Mouse (Mus musculus) midbrain, embryonic 16.5 days (tissue): ENCODE results near the gene Gm28372. TPM values are rescaled to one million over a fixed set of nuclear protein-coding genes. Genes with fewer than 3 reads are reported as not detected.
A peak's percentile ranks its signal among the peaks of the same experiment; 100 is the strongest.

Experiments used
- ATAC-seq: fragments of 200-750 bp; cut with Nextera tagmentation; 2 replicates; pipeline ENCODE4 v1.8.0; 2017; ENCODE audit warnings: moderate TSS enrichment
- H3K27ac ChIP-seq: fragments of 300-500 bp; sonication (generic); 2 replicates; pipeline ENCODE4 v1.5.1; 2014; ENCODE audit warnings: mild to moderate bottlenecking, low read length, mixed read lengths
- H3K27me3 ChIP-seq: fragments of 300-500 bp; sonication (generic); 2 replicates; pipeline ENCODE4 v1.6.1; 2014; ENCODE audit warnings: low read depth, low read length, mixed read lengths; ENCODE audit not compliant: control insufficient read depth, insufficient read depth
- H3K36me3 ChIP-seq: fragments of 300-500 bp; sonication (generic); 2 replicates; pipeline ENCODE4 v1.6.1; 2014; ENCODE audit warnings: mild to moderate bottlenecking, low read length, moderate library complexity, mixed read lengths; ENCODE audit not compliant: control insufficient read depth, insufficient read depth
- H3K4me1 ChIP-seq: fragments of 300-500 bp; sonication (generic); 2 replicates; pipeline ENCODE4 v1.6.1; 2014; ENCODE audit warnings: mild to moderate bottlenecking, low read length, mixed read lengths; ENCODE audit not compliant: control insufficient read depth, insufficient read depth
- H3K4me2 ChIP-seq: fragments of 300-500 bp; sonication (generic); 2 replicates; pipeline ENCODE4 v1.6.1; 2014; ENCODE audit warnings: mild to moderate bottlenecking, low read length, mixed read lengths
- H3K4me3 ChIP-seq: fragments of 300-500 bp; sonication (generic); 2 replicates; pipeline ENCODE4 v1.5.1; 2014; ENCODE audit warnings: low read depth, mild to moderate bottlenecking, low read length, moderate library complexity, mixed read lengths
- H3K9ac ChIP-seq: fragments of 300-500 bp; sonication (generic); 2 replicates; pipeline ENCODE4 v1.6.1; 2014; ENCODE audit warnings: low read depth, low read length, mixed read lengths
- H3K9me3 ChIP-seq: fragments of 300-500 bp; sonication (generic); replicated peaks from 2 replicates; pipeline ENCODE4 v1.6.1; 2014; ENCODE audit warnings: mild to moderate bottlenecking, low read length, mixed read lengths; ENCODE audit not compliant: control insufficient read depth, poor library complexity, severe bottlenecking
- WGBS: fragments of 180-500 bp; shearing (Covaris S2); extraction: QIAGEN DNeasy Blood & Tissue Kit; methylation state at CpG from one replicate; pipeline ENCODE4 v1.1.7; 2014; 5-methylcytosine and 5-hydroxymethylcytosine counted together
- polyA plus RNA-seq: library from polyadenylated mRNA; unstranded; fragments of >200 nt; fragmentation: Nextera tagmentation; extraction: Ambion mirVana; gene quantifications from 2 replicates; pipeline ENCODE4 v1.2.1, GENCODE M21; 2015

The Gm28372 gene
- polyA plus RNA-seq, 1 experiment from 2014 or later, result 0.14 TPM

DNA sequence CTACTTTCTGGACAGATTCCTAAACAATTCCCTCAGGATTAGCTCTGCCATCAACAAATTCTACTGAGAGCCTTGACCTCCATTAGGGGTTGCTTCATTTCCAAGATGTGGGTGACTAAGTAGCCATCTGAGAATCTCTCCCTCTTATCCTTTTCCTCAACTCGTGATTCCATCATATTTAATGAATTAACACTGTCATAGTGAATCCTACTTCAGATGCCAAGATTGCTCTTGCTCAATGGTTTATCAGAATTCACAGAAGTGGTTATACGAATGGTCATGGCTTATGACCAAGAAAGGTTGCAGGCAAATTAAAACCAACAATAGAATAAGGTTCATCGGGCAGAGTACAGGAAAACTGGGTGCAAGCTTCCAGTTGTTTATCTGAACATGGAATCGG is 3.1 kb upstream of the Gm28372 start:
- H3K27ac ChIP-seq, result no peak overlapping the region
- no peaks in the 10 kb centered on the region for H3K9me3 ChIP-seq
- H3K4me3 ChIP-seq, result no peak overlapping the region
- no peaks in the 10 kb centered on the region for H3K36me3 ChIP-seq
- WGBS, result 86% methylated on average over 4 of the region's 4 CpGs
- no peak overlapping the region for H3K4me2 ChIP-seq
- peaks cover 7% of the 10 kb centered on the region for H3K4me1 ChIP-seq
- peaks cover 8% of the 10 kb centered on the region for H3K27me3 ChIP-seq
- ATAC-seq, result no peak
- H3K9ac ChIP-seq, result no peak overlapping the region

DNA sequence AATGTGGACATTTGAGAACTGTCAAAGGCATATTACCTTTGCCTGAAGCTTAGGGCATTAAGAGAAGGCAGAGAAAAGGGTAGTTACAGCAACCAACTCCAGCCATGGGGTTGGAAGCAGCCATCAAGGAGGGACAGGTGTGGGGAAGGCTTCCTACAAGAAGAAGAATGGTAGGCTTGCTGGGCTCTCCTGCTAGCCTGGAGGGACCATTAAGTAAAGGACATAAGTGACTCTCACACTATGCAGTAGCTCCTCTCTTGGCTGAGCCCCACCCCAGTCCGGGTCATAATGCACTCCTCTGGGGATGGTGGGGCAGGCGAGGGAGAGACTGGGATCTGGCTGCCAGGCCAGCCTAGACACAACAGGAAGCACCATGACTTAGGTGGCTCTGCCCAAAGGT is 1.1 kb downstream of the Gm28372 start, which contains the start of gene Tmem239:
Gene Tmem239, plus strand, starts transcription at position 301 of the 400 bp plus-strand sequence.
- no peak within 1 kb of the TSS for H3K27ac ChIP-seq
- no peaks in the 10 kb centered on the region for H3K36me3 ChIP-seq
- no peak for ATAC-seq
- no peak within 1 kb of the TSS for H3K4me3 ChIP-seq
- no peaks in the 10 kb centered on the region for H3K27me3 ChIP-seq
- H3K4me2 ChIP-seq, result no peak within 1 kb of the TSS
- H3K9me3 ChIP-seq, result no peaks in the 10 kb centered on the region
- 76% methylated on average over 2 of the region's 2 CpGs for WGBS
- no peak within 1 kb of the TSS for H3K9ac ChIP-seq
- H3K4me1 ChIP-seq, result no peaks in the 10 kb centered on the region

DNA sequence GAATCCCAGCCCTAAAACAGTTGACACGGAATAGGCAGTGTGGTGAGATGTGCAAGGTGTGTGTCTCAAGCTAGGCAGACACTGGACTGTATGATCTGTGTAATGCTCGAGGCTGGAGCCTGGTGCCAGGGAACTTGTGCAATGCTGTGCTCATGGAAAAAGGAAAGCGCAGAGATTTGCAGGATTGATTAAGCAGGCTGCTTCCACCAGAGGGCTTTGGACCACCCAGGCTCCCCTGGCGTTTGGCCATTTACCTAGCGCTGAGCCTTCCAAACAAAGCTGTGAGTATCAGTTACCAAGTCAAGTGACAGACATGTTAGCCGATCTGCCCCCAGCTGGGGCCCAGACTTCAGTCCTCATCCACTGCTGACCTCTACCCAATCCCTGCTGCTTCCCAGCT is 3.2 kb downstream of the Gm28372 start:
- Histone ChIP-seq H3K9ac (no peak overlapping the region), H3K27ac (no peak overlapping the region), H3K9me3 (no peaks in the 10 kb centered on the region), H3K4me2 (no peak overlapping the region), H3K4me3 (no peak overlapping the region), H3K4me1 (no peaks in the 10 kb centered on the region), H3K27me3 (no peaks in the 10 kb centered on the region), H3K36me3 (no peaks in the 10 kb centered on the region)
- ATAC-seq, result no peak
- 11% methylated on average over 6 of the region's 6 CpGs for WGBS

DNA sequence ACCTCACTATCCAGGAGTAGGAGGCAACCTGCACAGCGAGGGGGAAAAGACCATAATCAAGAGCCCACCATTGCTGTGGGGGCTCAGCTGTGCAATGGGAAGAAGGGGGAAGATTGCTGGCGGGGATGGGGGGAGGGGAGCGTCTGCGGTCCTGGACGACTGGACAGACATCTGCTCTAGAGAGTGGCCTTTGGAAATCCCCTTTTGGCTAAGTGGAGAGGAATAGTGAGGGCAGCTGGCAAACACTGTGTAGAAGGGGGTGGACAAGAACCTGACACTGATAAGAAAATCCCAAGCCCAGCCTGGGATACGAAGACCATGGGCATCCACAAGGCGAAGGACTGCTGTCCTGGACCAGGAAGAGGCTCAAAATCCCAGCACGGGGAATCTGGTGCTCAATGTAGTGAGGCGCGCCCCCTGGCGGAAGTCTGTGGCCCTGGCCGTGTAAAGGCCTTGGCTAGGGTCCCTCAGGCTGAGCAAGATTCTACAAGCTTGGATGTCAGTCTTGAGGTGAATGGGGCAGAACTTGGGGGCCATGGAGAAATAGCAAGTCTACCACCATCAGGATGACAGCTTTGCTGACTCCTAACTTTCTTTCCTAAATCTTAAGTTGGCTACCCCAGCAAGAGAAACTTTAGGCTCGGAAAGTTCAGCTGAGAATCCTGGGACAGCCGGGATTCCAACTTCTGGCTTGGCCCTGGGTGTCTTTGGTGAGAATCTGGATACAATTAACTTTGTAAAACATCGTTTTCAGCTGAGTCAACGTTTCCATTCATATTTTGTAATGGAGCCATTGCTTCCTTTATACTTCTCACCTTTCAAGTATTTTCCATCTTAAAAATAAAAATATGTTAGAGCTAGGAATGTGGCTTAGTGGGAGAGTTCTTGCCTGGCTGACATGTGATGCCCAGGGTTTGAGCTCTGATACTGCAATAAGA is 6.8 kb downstream of the Gm28372 start:
- Histone ChIP-seq H3K9me3 (no peaks in the 10 kb centered on the region), H3K4me3 (no peak overlapping the region), H3K27me3 (no peaks in the 10 kb centered on the region), H3K27ac (no peak overlapping the region), H3K4me1 (no peaks in the 10 kb centered on the region), H3K4me2 (no peak overlapping the region), H3K36me3 (no peaks in the 10 kb centered on the region), H3K9ac (no peak overlapping the region)
- WGBS, result 38% methylated on average over 16 of the region's 16 CpGs
- ATAC-seq, result peak; percentile 81

DNA sequence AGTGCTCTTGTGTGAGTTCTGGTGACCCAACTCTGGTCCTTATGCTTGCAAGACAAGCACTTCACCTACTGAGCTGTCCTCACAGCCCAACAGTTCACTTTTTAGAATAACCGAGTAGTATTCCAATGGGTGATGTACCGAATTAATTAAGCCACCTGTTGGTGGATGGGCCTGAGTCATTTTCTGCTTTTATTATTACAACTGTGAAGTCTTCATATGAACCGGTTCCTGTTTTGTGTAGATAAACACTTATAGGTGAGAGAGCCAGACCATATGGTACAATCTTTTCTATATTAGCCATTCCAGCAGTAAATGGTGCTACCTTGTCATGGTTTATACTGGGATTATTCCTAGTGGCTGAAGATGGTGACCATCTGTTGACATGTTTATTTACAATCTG is 7.7 kb downstream of the Gm28372 start:
- WGBS, result 82% methylated on average over 3 of the region's 3 CpGs

DNA sequence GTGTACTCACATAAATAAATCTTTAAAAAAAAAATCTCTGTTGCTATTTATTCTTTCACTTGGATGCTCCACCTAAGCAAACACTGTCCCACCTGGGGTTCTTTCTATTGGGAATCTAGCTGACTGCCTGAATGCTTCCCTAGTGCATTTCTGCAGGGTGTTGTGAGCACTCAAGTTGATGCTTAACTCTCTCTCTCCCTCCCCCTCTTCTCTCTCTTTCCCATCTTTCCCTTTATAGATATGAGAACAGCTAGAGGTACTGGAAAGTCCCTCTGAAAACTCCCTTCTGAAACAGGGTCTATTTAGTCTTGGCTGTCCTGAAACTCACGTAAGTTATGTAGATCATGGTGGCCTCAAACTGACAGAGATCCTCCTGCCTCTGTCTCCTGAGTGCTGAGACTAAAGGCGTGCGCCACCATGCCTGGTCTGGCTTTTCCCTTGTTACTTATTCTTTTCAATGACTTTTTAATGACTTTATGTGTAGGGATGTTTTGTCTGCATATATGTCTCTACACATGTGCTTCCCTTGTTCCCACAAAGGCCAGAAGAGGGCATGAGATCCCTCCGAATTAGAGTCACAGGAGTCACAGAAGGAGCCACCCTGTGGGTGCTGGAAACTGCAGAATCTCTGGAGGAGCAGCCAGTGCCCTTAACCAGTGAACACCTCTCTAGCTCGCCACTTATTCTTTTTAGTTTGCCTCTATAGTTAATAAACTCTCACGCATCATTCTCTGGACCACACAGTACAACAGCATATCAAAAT is 9.2 kb downstream of the Gm28372 start:
- H3K4me1 ChIP-seq, result no peaks in the 10 kb centered on the region
- no peaks in the 10 kb centered on the region for H3K9me3 ChIP-seq
- H3K27ac ChIP-seq, result no peak overlapping the region
- H3K4me2 ChIP-seq, result no peak overlapping the region
- no peak overlapping the region for H3K4me3 ChIP-seq
- peaks cover 5% of the 10 kb centered on the region; the same call in 1 of the 2 replicates for H3K36me3 ChIP-seq
- H3K9ac ChIP-seq, result no peak overlapping the region
- 80% methylated on average over 6 of the region's 6 CpGs for WGBS
- H3K27me3 ChIP-seq, result no peaks in the 10 kb centered on the region
- ATAC-seq, result no peak

More for the DNA sequence above, 7.7 kb downstream of the Gm28372 start:
- ATAC-seq, result no peak
- no peaks in the 10 kb centered on the region for H3K27me3 ChIP-seq
- no peak overlapping the region for H3K27ac ChIP-seq
- H3K4me2 ChIP-seq, result no peak overlapping the region
- H3K4me3 ChIP-seq, result no peak overlapping the region
- H3K4me1 ChIP-seq, result no peaks in the 10 kb centered on the region
- H3K9ac ChIP-seq, result no peak overlapping the region
- no peaks in the 10 kb centered on the region for H3K36me3 ChIP-seq
- H3K9me3 ChIP-seq, result no peaks in the 10 kb centered on the region

DNA sequence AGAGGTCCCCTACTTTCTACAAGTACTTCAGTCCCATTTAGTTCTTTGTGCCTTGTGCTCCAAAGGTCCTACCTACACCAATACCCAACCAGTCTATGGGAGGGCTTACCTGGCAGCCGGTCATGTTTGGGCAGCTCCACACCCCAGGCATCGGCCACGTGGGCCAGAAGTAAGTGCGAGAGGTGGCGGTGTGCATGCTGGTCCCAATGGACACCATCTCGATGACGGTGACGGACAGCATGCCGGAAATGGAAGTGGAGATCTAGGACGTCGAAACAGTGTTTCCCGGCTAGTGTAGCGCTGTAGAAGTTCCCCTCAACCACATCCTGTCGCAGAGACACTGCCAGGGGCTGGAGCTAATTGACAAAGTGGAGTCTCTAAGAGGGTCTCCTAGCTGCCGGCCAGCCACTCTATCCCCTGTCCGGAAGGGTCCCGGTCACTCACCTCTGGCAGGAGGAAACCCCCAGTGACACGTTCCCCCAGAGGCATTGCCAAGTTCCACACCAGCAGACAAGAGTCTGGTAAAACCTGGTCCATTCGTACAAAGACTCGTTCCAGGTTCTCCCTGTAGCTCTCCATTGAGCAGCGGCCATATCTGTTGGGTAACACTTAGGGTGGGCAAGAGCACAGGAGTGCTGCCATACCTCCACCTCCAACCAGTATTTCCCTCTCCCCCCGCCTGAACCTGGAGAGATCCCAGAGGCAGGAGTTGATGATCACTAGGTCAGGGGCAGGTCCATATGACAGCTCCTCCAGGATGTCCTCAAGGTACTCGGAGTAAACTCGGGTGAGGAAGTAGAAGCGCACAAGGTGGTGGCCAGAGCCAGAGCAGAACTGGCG is 17.0 kb downstream of the Gm28372 start:
- Histone ChIP-seq H3K9ac (no peak overlapping the region), H3K4me2 (no peak overlapping the region), H3K9me3 (no peaks in the 10 kb centered on the region), H3K4me1 (peaks cover 40% of the 10 kb centered on the region), H3K27ac (no peak overlapping the region), H3K36me3 (peaks cover 5% of the 10 kb centered on the region; the same call in 1 of the 2 replicates), H3K4me3 (no peak overlapping the region), H3K27me3 (no peaks in the 10 kb centered on the region)
- WGBS, result 97% methylated on average over 26 of the region's 26 CpGs
- no peak for ATAC-seq

DNA sequence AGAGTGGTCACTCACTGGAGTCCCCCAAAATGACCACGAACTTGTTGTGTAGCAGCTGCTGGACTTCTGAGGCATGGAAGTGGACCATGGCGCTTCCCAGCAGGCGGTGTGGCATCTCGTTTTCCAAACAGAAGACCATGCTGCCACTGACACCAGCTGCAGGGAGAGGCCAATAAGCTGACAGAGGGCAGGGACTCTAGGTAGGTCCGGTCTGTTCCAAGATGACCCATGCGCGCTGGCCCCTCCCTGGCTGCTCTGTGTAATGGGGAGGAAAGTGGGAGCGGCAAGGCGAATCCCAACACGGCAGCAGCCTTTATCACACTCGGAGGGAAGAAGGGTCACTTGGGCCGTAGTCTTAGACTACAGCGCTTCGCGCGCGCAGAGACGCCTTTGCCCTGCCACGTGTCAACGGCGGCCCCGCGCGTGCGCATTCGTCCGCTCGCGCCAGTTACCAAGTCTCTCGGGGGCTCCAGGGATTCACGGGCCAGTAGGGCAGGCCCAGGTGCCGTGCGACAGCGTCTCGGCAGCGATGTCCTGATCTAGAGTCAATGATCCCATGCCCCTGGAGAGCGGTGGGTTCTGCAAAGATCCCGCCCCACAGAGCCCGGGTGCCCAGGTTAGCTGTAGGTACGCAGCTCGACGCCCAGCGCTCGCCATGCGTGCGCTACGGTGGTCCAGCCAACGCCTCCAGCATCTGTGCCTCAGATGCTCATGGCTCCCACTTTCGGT is 18.5 kb downstream of the Gm28372 start:
- peak overlapping the region; percentile 86 for H3K4me3 ChIP-seq
- peak overlapping the region; percentile 90 for H3K4me2 ChIP-seq
- peak overlapping the region; percentile 73 for H3K9ac ChIP-seq
- H3K4me1 ChIP-seq, result peaks cover 40% of the 10 kb centered on the region
- WGBS, result 12% methylated on average over 49 of the region's 49 CpGs
- H3K36me3 ChIP-seq, result peaks cover 5% of the 10 kb centered on the region; the same call in 1 of the 2 replicates
- no peaks in the 10 kb centered on the region for H3K9me3 ChIP-seq
- peak; percentile 80 for ATAC-seq
- peak overlapping the region; percentile 95 for H3K27ac ChIP-seq
- H3K27me3 ChIP-seq, result no peaks in the 10 kb centered on the region
